Mouse (Mus musculus) B cell, adult (primary cell): ENCODE measurements around the gene Tnp2. TPM values are rescaled to one million over a fixed set of nuclear protein-coding genes. Genes with fewer than 3 reads are reported as not detected.

ENCODE experiments used
- total RNA-seq: library from RNA; stranded (reverse); gene quantifications from 4 replicates; pipeline ENCODE4 v1.2.4, GENCODE M21; 2023; ENCODE audit not compliant: inconsistent age

Tnp2 gene
- not detected in 4 replicates for total RNA-seq

DNA sequence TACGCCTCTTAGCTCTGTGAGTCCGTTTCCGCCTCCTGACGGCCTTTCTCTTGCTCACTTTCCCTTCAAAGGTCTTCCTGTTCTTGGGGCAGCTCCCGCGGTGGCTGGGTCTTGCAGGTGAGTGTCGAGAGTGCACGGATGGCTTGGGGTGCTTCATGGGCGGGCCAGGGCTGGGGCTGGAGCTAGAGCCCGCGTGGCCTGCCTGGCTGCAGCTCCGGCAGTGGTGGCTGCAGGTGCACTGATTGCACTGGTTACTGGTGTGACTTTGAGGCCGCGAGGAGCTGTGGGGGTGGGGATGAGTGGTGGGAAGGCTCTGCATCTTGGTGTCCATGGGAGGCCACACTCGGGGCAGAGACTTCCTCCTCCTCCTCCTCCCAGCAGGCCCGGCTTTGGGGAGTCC, at the start of gene Tnp2:
Gene Tnp2 (minus strand): TSS at position 390 of the 400 bp plus-strand sequence.

DNA sequence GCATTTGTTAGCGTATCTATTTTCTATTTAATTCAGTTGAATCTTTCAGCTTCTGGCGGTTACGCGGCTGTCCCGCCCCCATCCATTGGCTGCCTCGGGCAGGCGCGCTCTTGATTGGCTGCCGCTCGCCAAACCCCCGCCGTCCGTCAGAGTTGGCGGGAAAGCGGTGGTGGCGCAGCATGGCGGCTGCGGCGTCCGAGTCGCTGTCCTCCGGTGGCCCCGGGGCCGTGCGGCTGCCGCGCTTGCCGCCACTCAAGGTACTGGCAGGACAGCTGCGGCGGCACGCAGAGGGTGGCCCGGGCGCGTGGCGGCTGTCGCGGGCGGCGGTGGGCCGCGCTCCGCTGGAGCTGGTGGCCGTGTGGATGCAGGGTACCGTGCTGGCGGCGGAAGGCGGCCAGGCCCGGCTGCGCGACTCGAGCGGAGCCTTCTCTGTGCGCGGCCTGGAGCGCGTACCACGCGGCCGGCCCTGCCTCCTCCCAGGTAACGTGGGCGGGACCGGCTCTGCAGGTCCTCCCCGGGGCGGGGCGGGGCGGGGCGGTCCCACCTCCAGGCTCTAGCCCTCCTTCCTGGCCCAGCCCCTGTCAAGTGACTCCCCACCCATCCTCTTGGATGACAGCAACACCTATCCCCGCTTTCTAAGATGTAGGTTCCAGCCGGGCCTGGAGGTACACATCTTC, 46.6 kb upstream of the Tnp2 start, which contains the start of gene Rmi2:
Gene Rmi2 (plus strand): TSS at position 149 of the 677 bp plus-strand sequence.

DNA sequence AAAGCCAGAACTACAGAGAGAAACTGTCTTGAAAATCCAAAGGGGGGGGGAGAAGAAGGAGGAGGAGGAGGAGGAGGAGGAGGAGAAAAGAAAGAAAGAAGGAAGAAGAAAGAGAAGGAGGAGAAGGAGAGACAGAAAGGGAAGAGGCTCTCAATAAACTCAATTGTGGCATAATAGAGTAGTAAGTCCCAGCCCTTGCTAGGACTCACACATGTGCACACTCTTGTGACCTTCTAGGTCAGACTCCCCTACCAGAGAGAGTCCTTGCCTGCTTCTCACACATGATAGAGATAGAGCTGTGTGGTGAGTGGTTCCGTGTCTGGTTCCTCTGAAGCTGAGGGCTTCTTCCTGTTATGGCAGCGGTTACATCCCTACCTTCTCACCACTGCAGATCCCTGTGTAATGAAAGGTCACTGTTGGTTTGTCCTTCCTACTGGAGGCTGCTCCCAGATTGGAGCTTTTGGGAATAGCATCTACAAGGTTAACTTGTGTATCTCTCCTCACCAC, 24.5 kb upstream of the Tnp2 start, which contains the start of gene Gm11172:
Gene Gm11172 (plus strand): TSS at position 51 of the 507 bp plus-strand sequence.

DNA sequence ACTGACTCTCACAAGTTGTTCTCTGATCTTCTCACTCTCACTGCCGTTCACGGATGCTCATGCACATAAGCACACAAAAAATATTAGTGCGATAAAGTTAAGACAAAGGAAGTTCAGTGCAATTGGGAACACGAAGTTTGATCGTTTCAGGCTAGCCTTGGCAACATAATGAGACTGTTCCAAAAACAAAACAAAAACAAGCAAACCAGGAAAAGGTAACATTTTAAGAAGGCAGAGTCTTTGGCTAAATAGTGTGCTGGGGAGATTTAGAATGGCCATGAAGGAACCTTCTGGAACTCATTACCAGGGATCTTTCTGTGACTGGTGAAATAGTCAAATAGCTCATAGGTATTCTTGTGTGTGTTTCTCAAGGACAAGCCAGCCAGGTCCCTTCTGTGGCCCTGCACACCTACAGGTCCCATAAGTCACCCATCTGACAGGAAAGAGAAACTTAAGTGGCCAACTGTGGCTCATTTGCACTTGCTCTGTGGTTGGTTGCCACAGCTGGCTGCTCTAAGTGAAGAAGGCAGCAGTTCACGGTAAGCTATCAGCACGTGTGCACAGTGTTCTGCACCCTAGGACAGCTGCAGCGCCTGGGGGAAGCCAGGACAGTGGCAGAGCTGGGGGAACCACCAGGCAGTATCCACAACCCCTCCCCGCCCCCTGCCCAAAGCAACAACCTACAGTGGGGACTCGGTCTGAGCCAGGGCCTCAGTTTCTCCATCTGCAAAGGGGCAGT, 17.5 kb upstream of the Tnp2 start, which contains the start of gene Prm1:
Gene Prm1 (minus strand): TSS at position 51 of the 739 bp plus-strand sequence.

DNA sequence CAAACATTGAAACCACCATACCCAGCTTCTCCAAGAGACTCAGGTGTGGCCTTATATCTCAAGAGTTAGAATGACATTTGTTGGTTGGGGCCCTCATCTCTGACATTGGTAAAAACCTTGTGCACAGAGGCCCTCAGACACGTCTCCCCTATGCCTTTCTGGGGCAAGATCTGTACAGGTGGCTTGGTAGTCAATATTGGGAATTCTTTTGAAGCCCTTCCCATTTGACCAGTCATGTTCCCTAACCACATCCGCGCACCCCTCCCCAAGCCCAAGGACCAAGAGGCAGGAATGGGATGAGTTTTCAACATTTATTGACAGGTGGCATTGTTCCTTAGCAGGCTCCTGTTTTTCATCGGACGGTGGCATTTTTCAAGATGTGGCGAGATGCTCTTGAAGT, 7.6 kb upstream of the Tnp2 start, which contains the start of gene Prm2:
Gene Prm2 (minus strand): TSS at position 101 of the 400 bp plus-strand sequence.

DNA sequence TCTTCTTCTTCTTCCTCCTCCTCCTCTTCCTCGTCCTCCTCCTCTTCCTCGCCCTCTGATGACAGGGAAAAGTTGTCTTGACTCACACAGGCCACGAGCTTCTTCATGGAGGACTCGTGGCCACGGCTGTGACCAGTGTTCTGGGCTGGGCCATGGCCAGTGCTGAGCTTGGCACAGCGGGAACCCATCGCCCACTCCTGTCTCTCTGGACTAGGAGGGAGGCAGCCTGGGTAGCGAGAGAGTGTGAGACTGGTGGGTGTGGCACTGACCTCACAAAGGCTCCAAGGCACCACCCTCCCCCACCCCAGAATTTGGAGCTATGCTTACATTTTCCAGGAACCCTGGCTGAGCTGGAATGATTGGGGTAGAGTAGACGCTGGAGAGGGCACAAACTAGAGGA, 2.2 kb upstream of the Tnp2 start, which contains the start of gene Prm3:
Gene Prm3 (minus strand): TSS at position 213 of the 400 bp plus-strand sequence.

DNA sequence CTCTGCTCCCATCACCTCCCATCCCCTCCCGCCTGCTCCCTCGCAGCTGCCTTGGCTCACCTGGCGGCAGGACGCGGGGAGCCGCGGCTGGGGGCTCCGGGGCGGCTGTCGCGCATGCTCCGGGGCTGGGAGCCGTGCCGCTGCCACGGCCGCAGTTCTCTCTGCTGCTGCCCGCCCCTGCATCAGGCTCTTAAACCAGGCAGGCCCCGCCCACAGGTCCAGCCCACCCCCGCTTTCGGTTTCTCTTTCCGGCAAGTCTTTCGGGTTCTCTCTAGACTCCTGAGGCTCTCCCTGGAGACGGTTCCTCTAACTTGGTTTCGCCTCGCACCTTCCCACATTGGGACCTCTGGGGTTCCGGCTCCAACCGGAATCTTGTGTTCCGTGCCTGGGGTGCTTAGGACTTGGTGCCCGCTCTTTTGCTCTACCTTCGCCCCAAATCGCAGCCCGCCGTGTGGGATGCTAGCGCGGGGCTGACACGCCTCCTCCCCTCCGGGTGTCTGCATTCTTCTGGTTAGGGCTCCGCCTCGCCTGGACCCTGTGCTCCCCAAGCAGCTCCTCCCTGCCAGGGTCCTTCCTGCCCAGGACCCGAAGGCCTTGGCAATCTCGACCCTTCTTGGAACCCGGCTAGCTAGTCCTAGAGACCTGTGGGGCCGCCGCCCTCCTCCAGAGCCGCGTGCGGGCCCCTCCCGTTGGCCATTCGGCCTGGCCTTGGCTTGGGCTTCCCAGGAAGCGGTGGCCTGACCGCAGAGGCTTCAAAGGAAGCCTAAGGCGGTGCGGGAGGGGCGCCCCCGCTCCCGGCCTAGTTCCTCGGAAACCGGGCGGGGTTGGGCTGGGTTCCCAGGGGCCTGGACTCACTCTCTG, 2.9 kb downstream of the Tnp2 start, which contains the start of gene Socs1:
Gene Socs1 (minus strand): TSS at position 166 of the 861 bp plus-strand sequence.

Other genes with a start within 250 kb of the Tnp2 start
- 17.1 to 19.1 TPM (median 17.8 TPM) in 4 replicates for gene Dexi, start 245.6 kb downstream of the Tnp2 start, total RNA-seq
- gene Clec16a, start 243.3 kb downstream of the Tnp2 start, total RNA-seq: 33.4 to 40.2 TPM (median 39.2 TPM) in 4 replicates
- gene Socs1, start 3.1 kb downstream of the Tnp2 start, total RNA-seq: 3.7 to 4.4 TPM (median 3.9 TPM) in 4 replicates
- gene Prm3, start 2.3 kb upstream of the Tnp2 start, total RNA-seq: not detected in 4 replicates
- not detected in 4 replicates for gene Prm2, start 7.5 kb upstream of the Tnp2 start, total RNA-seq
- not detected in 4 replicates for gene Prm1, start 17.2 kb upstream of the Tnp2 start, total RNA-seq
- gene Gm11172, start 24.3 kb upstream of the Tnp2 start, total RNA-seq: not detected in 4 replicates
- 1.1 to 1.8 TPM (median 1.2 TPM) in 4 replicates for gene Rmi2, start 46.4 kb upstream of the Tnp2 start, total RNA-seq